Mouse (Mus musculus): ENCODE results near the gene Plppr5. TPM values are rescaled to one million over a fixed set of nuclear protein-coding genes. Genes with fewer than 3 reads are reported as not detected.

Gene Plppr5
- polyA plus RNA-seq, 1 experiment = 0.09 TPM

GRCm38 (mm10) chr3:117686648-117687047 is 112.0 kb downstream of the Plppr5 start:
- DNase-seq (ENCODE audit: low read depth, low spot score) = no peak
- 74% methylated on average over 7 of the region's 7 CpGs for WGBS

- no peak for DNase-seq (ENCODE audit: low read depth, low spot score)
- 25% methylated on average over 1 of the region's 1 CpGs for WGBS
These were observed 120.1 kb downstream of the Plppr5 start for GRCm38 (mm10) chr3:117694736-117695135.

GRCm38 (mm10) chr3:117696350-117696749 is 121.7 kb downstream of the Plppr5 start:
- 87% methylated on average over 5 of the region's 5 CpGs for WGBS
- no peak for DNase-seq (ENCODE audit: low read depth, low spot score)

- DNase-seq (ENCODE audit: low read depth, low spot score) = no peak
These were observed 134.2 kb downstream of the Plppr5 start for GRCm38 (mm10) chr3:117708788-117709187.

GRCm38 (mm10) chr3:117716534-117717280 is 142.1 kb downstream of the Plppr5 start:
- DNase-seq (ENCODE audit: low read depth, low spot score) = no peak
- 81% methylated on average over 3 of the region's 3 CpGs for WGBS

GRCm38 (mm10) chr3:117723390-117723789 is 148.8 kb downstream of the Plppr5 start:
- DNase-seq (ENCODE audit: low read depth, low spot score) = peak; percentile 16

GRCm38 (mm10) chr3:117724521-117724920 is 149.9 kb downstream of the Plppr5 start:
- WGBS = 71% methylated on average over 5 of the region's 5 CpGs

GRCm38 (mm10) chr3:117725501-117725900 is 150.9 kb downstream of the Plppr5 start:
- no peak for DNase-seq (ENCODE audit: low read depth, low spot score)
- 8% methylated on average over 1 of the region's 1 CpGs for WGBS

More at GRCm38 (mm10) chr3:117724521-117724920, 149.9 kb downstream of the Plppr5 start:
- no peak for DNase-seq (ENCODE audit: low read depth, low spot score)

- whole genome bisulfite sequencing = 15% methylated on average over 1 of the region's 1 CpGs
- DNase-seq (ENCODE audit: low read depth, low spot score) = no peak
These were observed 153.5 kb downstream of the Plppr5 start for GRCm38 (mm10) chr3:117728136-117728535.

- 77% methylated on average over 9 of the region's 9 CpGs for WGBS
- DNase-seq (ENCODE audit: low read depth, low spot score) = no peak
These were observed 154.8 kb downstream of the Plppr5 start for GRCm38 (mm10) chr3:117729121-117730072.

GRCm38 (mm10) chr3:117731545-117731944 is 156.9 kb downstream of the Plppr5 start:
- no peak for DNase-seq (ENCODE audit: low read depth, low spot score)
- WGBS = 85% methylated on average over 3 of the region's 3 CpGs

GRCm38 (mm10) chr3:117732661-117733060 is 158.0 kb downstream of the Plppr5 start:
- 87% methylated on average over 4 of the region's 4 CpGs for WGBS
- DNase-seq (ENCODE audit: low read depth, low spot score) = no peak

Other genes starting within 250 kb of the Plppr5 start
- gene Plppr4, start 214.0 kb upstream of the Plppr5 start, polyA plus RNA-seq (2012; rRNA removed) = 0.02 and 0.16 TPM in 2 replicates